Mouse (Mus musculus): ENCODE results near the gene Hist1h2bb. TPM values are rescaled to one million over a fixed set of nuclear protein-coding genes. Genes with fewer than 3 reads are reported as not detected.

Gene Hist1h2bb
- polyA plus RNA-seq, 1 experiment from 2014 or later: 2.4 TPM

- H3K27me3 ChIP-seq (ENCODE audit: control insufficient read depth, insufficient read depth, low read length): no peaks in the 10 kb centered on the region
- WGBS: 24% methylated on average over 4 of the region's 4 CpGs
- no peak overlapping the region for H3K4me3 ChIP-seq (ENCODE audit: low read depth, low read length)
- H3K9me3 ChIP-seq (ENCODE audit: control insufficient read depth, low read length): no peaks in the 10 kb centered on the region
- no peaks in the 10 kb centered on the region for H3K36me3 ChIP-seq (ENCODE audit: control insufficient read depth, insufficient read depth, low read length)
- H3K4me2 ChIP-seq (ENCODE audit: low read depth): peak overlapping the region; percentile 93; the same call in 1 of the 2 replicates
- H3K4me1 ChIP-seq (ENCODE audit: control insufficient read depth, insufficient read depth, low read length): 0 out of 2 replicates have a peak, but pooled peaks cover 6% of the 10 kb centered on the region
- H3K27ac ChIP-seq (ENCODE audit: low read depth, low read length): peak overlapping the region; percentile 98; the same call in 1 of the 2 replicates
- DNase-seq (ENCODE audit: low spot score) (no peak), ATAC-seq (ENCODE audit: insufficient read depth, low FRiP score, low TSS enrichment) (no peak)
- peak overlapping the region; percentile 81; the same call in 1 of the 2 replicates for H3K9ac ChIP-seq (ENCODE audit: low read length)
Measured at GRCm38 (mm10) chr13:23738041-23738440, 8.5 kb upstream of the Hist1h2bb start.

GRCm38 (mm10) chr13:23738677-23739068 is 7.9 kb upstream of the Hist1h2bb start, which contains the start of gene Hist1h1c:
Hist1h1c (plus strand) TSS chr13:23738808.
- WGBS: 0% methylated on average over 30 of the region's 38 CpGs
- DNase-seq (ENCODE audit: low spot score): peak; percentile 94
- peak; percentile 95 for ATAC-seq (ENCODE audit: insufficient read depth, low FRiP score, low TSS enrichment)
- H3K27me3 ChIP-seq (ENCODE audit: control insufficient read depth, insufficient read depth, low read length): no peaks in the 10 kb centered on the region
- peak within 1 kb of the TSS; percentile 81 for H3K9ac ChIP-seq (ENCODE audit: low read length)
- peak within 1 kb of the TSS; percentile 52 for H3K4me3 ChIP-seq (ENCODE audit: low read depth, low read length)
- peak within 1 kb of the TSS; percentile 98 for H3K27ac ChIP-seq (ENCODE audit: low read depth, low read length)
- H3K4me1 ChIP-seq (ENCODE audit: control insufficient read depth, insufficient read depth, low read length): 0 out of 2 replicates have a peak, but pooled peaks cover 6% of the 10 kb centered on the region
- H3K36me3 ChIP-seq (ENCODE audit: control insufficient read depth, insufficient read depth, low read length): no peaks in the 10 kb centered on the region
- H3K9me3 ChIP-seq (ENCODE audit: control insufficient read depth, low read length): no peaks in the 10 kb centered on the region
- H3K4me2 ChIP-seq (ENCODE audit: low read depth): peak within 1 kb of the TSS; percentile 93

- under 1% methylated on average over 38 of the region's 39 CpGs for WGBS
- ATAC-seq (ENCODE audit: insufficient read depth, low FRiP score, low TSS enrichment): peak; percentile 82
- peaks cover 6% of the 10 kb centered on the region; the same call in 1 of the 2 replicates for H3K4me1 ChIP-seq (ENCODE audit: control insufficient read depth, insufficient read depth, low read length)
- H3K9ac ChIP-seq (ENCODE audit: low read length): peak overlapping the region; percentile 81
- H3K4me2 ChIP-seq (ENCODE audit: low read depth): peak overlapping the region; percentile 93
- H3K27me3 ChIP-seq (ENCODE audit: control insufficient read depth, insufficient read depth, low read length): no peaks in the 10 kb centered on the region
- peak overlapping the region; percentile 52 for H3K4me3 ChIP-seq (ENCODE audit: low read depth, low read length)
- DNase-seq (ENCODE audit: low spot score): peak; percentile 90
- H3K27ac ChIP-seq (ENCODE audit: low read depth, low read length): peak overlapping the region; percentile 98
- H3K36me3 ChIP-seq (ENCODE audit: control insufficient read depth, insufficient read depth, low read length): no peaks in the 10 kb centered on the region
- no peaks in the 10 kb centered on the region for H3K9me3 ChIP-seq (ENCODE audit: control insufficient read depth, low read length)
Measured at GRCm38 (mm10) chr13:23739069-23739921, 7.2 kb upstream of the Hist1h2bb start.

- no peaks in the 10 kb centered on the region for H3K36me3 ChIP-seq (ENCODE audit: control insufficient read depth, insufficient read depth, low read length)
- H3K4me1 ChIP-seq (ENCODE audit: control insufficient read depth, insufficient read depth, low read length): peaks cover 10% of the 10 kb centered on the region; the same call in 1 of the 2 replicates
- WGBS: 1% methylated on average over 14 of the region's 14 CpGs
- ATAC-seq (ENCODE audit: insufficient read depth, low FRiP score, low TSS enrichment) (no peak), DNase-seq (ENCODE audit: low spot score) (no peak)
- no peaks in the 10 kb centered on the region for H3K27me3 ChIP-seq (ENCODE audit: control insufficient read depth, insufficient read depth, low read length)
- H3K4me3 ChIP-seq (ENCODE audit: low read depth, low read length): peak overlapping the region; percentile 52
- peak overlapping the region; percentile 81 for H3K9ac ChIP-seq (ENCODE audit: low read length)
- peak overlapping the region; percentile 93 for H3K4me2 ChIP-seq (ENCODE audit: low read depth)
- H3K27ac ChIP-seq (ENCODE audit: low read depth, low read length): peak overlapping the region; percentile 98
- H3K9me3 ChIP-seq (ENCODE audit: control insufficient read depth, low read length): no peaks in the 10 kb centered on the region
Measured at GRCm38 (mm10) chr13:23739922-23740252, 6.6 kb upstream of the Hist1h2bb start.

GRCm38 (mm10) chr13:23740256-23740840 is 6.2 kb upstream of the Hist1h2bb start:
- peak overlapping the region; percentile 98 for H3K27ac ChIP-seq (ENCODE audit: low read depth, low read length)
- peak overlapping the region; percentile 52 for H3K4me3 ChIP-seq (ENCODE audit: low read depth, low read length)
- 32% methylated on average over 13 of the region's 13 CpGs for WGBS
- no peaks in the 10 kb centered on the region for H3K27me3 ChIP-seq (ENCODE audit: control insufficient read depth, insufficient read depth, low read length)
- H3K9me3 ChIP-seq (ENCODE audit: control insufficient read depth, low read length): no peaks in the 10 kb centered on the region
- no peak for ATAC-seq (ENCODE audit: insufficient read depth, low FRiP score, low TSS enrichment)
- no peak for DNase-seq (ENCODE audit: low spot score)
- H3K9ac ChIP-seq (ENCODE audit: low read length): peak overlapping the region; percentile 81
- H3K36me3 ChIP-seq (ENCODE audit: control insufficient read depth, insufficient read depth, low read length): no peaks in the 10 kb centered on the region
- H3K4me1 ChIP-seq (ENCODE audit: control insufficient read depth, insufficient read depth, low read length): peaks cover 10% of the 10 kb centered on the region; the same call in 1 of the 2 replicates
- peak overlapping the region; percentile 93 for H3K4me2 ChIP-seq (ENCODE audit: low read depth)

GRCm38 (mm10) chr13:23740910-23741309 is 5.6 kb upstream of the Hist1h2bb start:
- H3K27me3 ChIP-seq (ENCODE audit: control insufficient read depth, insufficient read depth, low read length): no peaks in the 10 kb centered on the region
- H3K36me3 ChIP-seq (ENCODE audit: control insufficient read depth, insufficient read depth, low read length): no peaks in the 10 kb centered on the region
- H3K9me3 ChIP-seq (ENCODE audit: control insufficient read depth, low read length): no peaks in the 10 kb centered on the region
- no peak overlapping the region for H3K4me3 ChIP-seq (ENCODE audit: low read depth, low read length)
- H3K27ac ChIP-seq (ENCODE audit: low read depth, low read length): no peak overlapping the region
- no peak overlapping the region for H3K9ac ChIP-seq (ENCODE audit: low read length)
- peak overlapping the region; percentile 93; the same call in 1 of the 2 replicates for H3K4me2 ChIP-seq (ENCODE audit: low read depth)
- ATAC-seq (ENCODE audit: insufficient read depth, low FRiP score, low TSS enrichment): no peak
- DNase-seq (ENCODE audit: low spot score): no peak
- peaks cover 10% of the 10 kb centered on the region; the same call in 1 of the 2 replicates for H3K4me1 ChIP-seq (ENCODE audit: control insufficient read depth, insufficient read depth, low read length)
- 68% methylated on average over 5 of the region's 5 CpGs for WGBS

- ATAC-seq (ENCODE audit: insufficient read depth, low FRiP score, low TSS enrichment): no peak
- H3K9ac ChIP-seq (ENCODE audit: low read length): no peak overlapping the region
- no peak overlapping the region for H3K27ac ChIP-seq (ENCODE audit: low read depth, low read length)
- no peak overlapping the region for H3K4me2 ChIP-seq (ENCODE audit: low read depth)
- no peak for DNase-seq (ENCODE audit: low spot score)
- no peaks in the 10 kb centered on the region for H3K27me3 ChIP-seq (ENCODE audit: control insufficient read depth, insufficient read depth, low read length)
- no peaks in the 10 kb centered on the region for H3K9me3 ChIP-seq (ENCODE audit: control insufficient read depth, low read length)
- H3K4me1 ChIP-seq (ENCODE audit: control insufficient read depth, insufficient read depth, low read length): peaks cover 10% of the 10 kb centered on the region; the same call in 1 of the 2 replicates
- no peaks in the 10 kb centered on the region for H3K36me3 ChIP-seq (ENCODE audit: control insufficient read depth, insufficient read depth, low read length)
- no peak overlapping the region for H3K4me3 ChIP-seq (ENCODE audit: low read depth, low read length)
Measured at GRCm38 (mm10) chr13:23742007-23742406, 4.5 kb upstream of the Hist1h2bb start.

GRCm38 (mm10) chr13:23743215-23743614 is 3.3 kb upstream of the Hist1h2bb start:
- no peak overlapping the region for H3K27ac ChIP-seq (ENCODE audit: low read depth, low read length)
- peaks cover 18% of the 10 kb centered on the region; the same call in 1 of the 2 replicates for H3K4me1 ChIP-seq (ENCODE audit: control insufficient read depth, insufficient read depth, low read length)
- no peaks in the 10 kb centered on the region for H3K36me3 ChIP-seq (ENCODE audit: control insufficient read depth, insufficient read depth, low read length)
- H3K27me3 ChIP-seq (ENCODE audit: control insufficient read depth, insufficient read depth, low read length): no peaks in the 10 kb centered on the region
- no peak overlapping the region for H3K9ac ChIP-seq (ENCODE audit: low read length)
- WGBS: 91% methylated on average over 5 of the region's 5 CpGs
- no peaks in the 10 kb centered on the region for H3K9me3 ChIP-seq (ENCODE audit: control insufficient read depth, low read length)
- ATAC-seq (ENCODE audit: insufficient read depth, low FRiP score, low TSS enrichment) (no peak), DNase-seq (ENCODE audit: low spot score) (no peak)
- no peak overlapping the region for H3K4me2 ChIP-seq (ENCODE audit: low read depth)
- no peak overlapping the region for H3K4me3 ChIP-seq (ENCODE audit: low read depth, low read length)
